Mouse (Mus musculus) gastrocnemius, adult 2 months (tissue): Measurements from ENCODE around the gene Rpl19. TPM values are rescaled to one million over a fixed set of nuclear protein-coding genes. Genes with fewer than 3 reads are reported as not detected.
A peak's percentile ranks its signal among the peaks of the same experiment; 100 is the strongest.

Source experiments
- DNase-seq: peaks from one replicate; pipeline ENCODE4 v3.0.0; 2022
- H3K27ac ChIP-seq: fragments of 200-600 bp; 2 replicates; pipeline ENCODE4 v1.8.1; 2022; ENCODE audit warnings: mild to moderate bottlenecking
- H3K4me3 ChIP-seq: fragments of 200-600 bp; 2 replicates; pipeline ENCODE4 v1.8.1; 2022; ENCODE audit warnings: mild to moderate bottlenecking, moderate library complexity
- CTCF ChIP-seq: fragments of 200-600 bp; IDR thresholded peaks from 2 replicates; pipeline ENCODE4 v1.8.1; 2022; ENCODE audit warnings: antibody characterized with exemption, mild to moderate bottlenecking, moderate library complexity
- intact Hi-C: fragments of 180-260 bp; cut with DNase I; formaldehyde crosslinking; loops from one replicate; pipeline ENCODE4 v1.15.1; 2025
- total RNA-seq, 2 experiments: library from RNA; stranded (reverse); gene quantifications; 2 replicates each; pipeline ENCODE4 v1.2.3; 2021

The Rpl19 gene
- total RNA-seq, 2 experiments from 2014 or later: 404 to 490 TPM

GRCm38 (mm10) chr11:97987551-97988526 is 38.7 kb upstream of the Rpl19 start:
- Histone ChIP-seq H3K27ac (peak overlapping the region; percentile 96), H3K4me3 (peak overlapping the region; percentile 88)
- intact Hi-C loops: loop anchor here (1.0 to 5.0 kb wide), 3 partner anchors 51 to 191 kb away; partner anchors contain the start of gene Lasp1
- peak; percentile 95 for DNase-seq
- TF ChIP-seq CTCF: peak; percentile 91

GRCm38 (mm10) chr11:97988530-97989096 is 37.9 kb upstream of the Rpl19 start:
- DNase-seq: peak; percentile 90
- Histone ChIP-seq H3K27ac (peak overlapping the region; percentile 96), H3K4me3 (peak overlapping the region; percentile 88)
- TF ChIP-seq CTCF: no peak
- intact Hi-C loops: loop anchor here (5.0 kb wide), 1 partner anchor 191 kb away; the partner anchor contains the start of gene Lasp1

GRCm38 (mm10) chr11:97994539-97995100 is 31.9 kb upstream of the Rpl19 start:
- TF ChIP-seq CTCF: peak; percentile 90
- peak overlapping the region; percentile 71 for H3K27ac ChIP-seq
- intact Hi-C loops: no loop called here
- peak overlapping the region; percentile 70 for H3K4me3 ChIP-seq
- peak; percentile 89 for DNase-seq

GRCm38 (mm10) chr11:97995564-97996288 is 30.8 kb upstream of the Rpl19 start, which contains the start of gene Arl5c:
Gene Arl5c, minus strand, starts transcription at chr11:97996181.
- Histone ChIP-seq H3K4me3 (peak within 1 kb of the TSS; percentile 70), H3K27ac (peak within 1 kb of the TSS; percentile 71)
- peak; percentile 29; the same call in 1 of the 2 replicates for TF ChIP-seq CTCF
- peak; percentile 69 for DNase-seq
- intact Hi-C loops: no loop called here

- intact Hi-C loops: no loop called here
Measured at GRCm38 (mm10) chr11:97996691-97997090, 29.8 kb upstream of the Rpl19 start.

GRCm38 (mm10) chr11:97997387-97997960 is 29.0 kb upstream of the Rpl19 start:
- intact Hi-C loops: no loop called here
- no peak overlapping the region for H3K4me3 ChIP-seq
- no peak overlapping the region for H3K27ac ChIP-seq
- no peak for DNase-seq
- no peak for TF ChIP-seq CTCF

More at GRCm38 (mm10) chr11:97996691-97997090, 29.8 kb upstream of the Rpl19 start:
- DNase-seq: no peak
- H3K27ac ChIP-seq: no peak overlapping the region
- no peak for TF ChIP-seq CTCF
- H3K4me3 ChIP-seq: no peak overlapping the region

GRCm38 (mm10) chr11:97998074-97998793 is 28.3 kb upstream of the Rpl19 start:
- intact Hi-C loops: no loop called here
- Histone ChIP-seq H3K4me3 (no peak overlapping the region), H3K27ac (no peak overlapping the region)
- no peak for DNase-seq
- no peak for TF ChIP-seq CTCF

- H3K27ac ChIP-seq: no peak overlapping the region
- intact Hi-C loops: no loop called here
Measured at GRCm38 (mm10) chr11:97998898-97999608, 27.5 kb upstream of the Rpl19 start.

GRCm38 (mm10) chr11:97999748-98000147 is 26.8 kb upstream of the Rpl19 start:
- H3K27ac ChIP-seq: no peak overlapping the region
- no peak overlapping the region for H3K4me3 ChIP-seq
- peak; percentile 15 for DNase-seq
- intact Hi-C loops: no loop called here
- no peak for TF ChIP-seq CTCF

More at GRCm38 (mm10) chr11:97998898-97999608, 27.5 kb upstream of the Rpl19 start:
- DNase-seq: no peak
- H3K4me3 ChIP-seq: no peak overlapping the region
- no peak for TF ChIP-seq CTCF

GRCm38 (mm10) chr11:98000378-98001140 is 26.0 kb upstream of the Rpl19 start:
- Histone ChIP-seq H3K4me3 (no peak overlapping the region), H3K27ac (no peak overlapping the region)
- intact Hi-C loops: no loop called here
- peak; percentile 23 for DNase-seq
- TF ChIP-seq CTCF: no peak
